Mouse (Mus musculus) limb, embryonic 11.5 days (tissue): ENCODE measurements around the gene B4galnt2. TPM values are rescaled to one million over a fixed set of nuclear protein-coding genes. Genes with fewer than 3 reads are reported as not detected.

Experiments used
- ATAC-seq: fragments of 200-750 bp; cut with Nextera tagmentation; 2 replicates; pipeline ENCODE4 v1.8.0; 2017; ENCODE audit warnings: low read depth; ENCODE audit not compliant: insufficient number of reproducible peaks, low FRiP score, low TSS enrichment
- DNase-seq: peaks from one replicate; pipeline ENCODE4 v3.0.0-alpha.2; 2015; ENCODE audit warnings: low spot score
- H3K27ac ChIP-seq: fragments of 300-500 bp; sonication (generic); replicated peaks from 2 replicates; pipeline ENCODE4 v1.5.1; 2014; ENCODE audit warnings: low read depth, mild to moderate bottlenecking, low read length
- H3K27me3 ChIP-seq: fragments of 300-500 bp; sonication (generic); 2 replicates; pipeline ENCODE4 v1.6.1; 2014; ENCODE audit warnings: mild to moderate bottlenecking, low read length, mixed read lengths; ENCODE audit not compliant: control insufficient read depth, insufficient read depth
- H3K36me3 ChIP-seq: fragments of 300-500 bp; sonication (generic); 2 replicates; pipeline ENCODE4 v1.6.1; 2014; ENCODE audit warnings: mild to moderate bottlenecking, low read length, moderate library complexity, mixed read lengths; ENCODE audit not compliant: control insufficient read depth, insufficient read depth
- H3K4me1 ChIP-seq: fragments of 300-500 bp; sonication (generic); 2 replicates; pipeline ENCODE4 v1.6.1; 2014; ENCODE audit warnings: low read length, mixed read lengths; ENCODE audit not compliant: control insufficient read depth, insufficient read depth
- H3K4me2 ChIP-seq: fragments of 300-500 bp; sonication (generic); 2 replicates; pipeline ENCODE4 v1.6.1; 2014; ENCODE audit warnings: low read depth, mild to moderate bottlenecking, moderate library complexity; ENCODE audit not compliant: severe bottlenecking
- H3K4me3 ChIP-seq: fragments of 300-500 bp; sonication (generic); 2 replicates; pipeline ENCODE4 v1.5.1; 2014; ENCODE audit warnings: low read depth, low read length
- H3K9ac ChIP-seq: fragments of 300-500 bp; sonication (generic); 2 replicates; pipeline ENCODE4 v1.6.1; 2014; ENCODE audit warnings: mild to moderate bottlenecking, low read length
- H3K9me3 ChIP-seq: fragments of 300-500 bp; sonication (generic); 2 replicates; pipeline ENCODE4 v1.6.1; 2016; ENCODE audit warnings: low read length; ENCODE audit not compliant: control insufficient read depth
- WGBS: fragments of 180-500 bp; shearing (Covaris S2); extraction: QIAGEN DNeasy Blood & Tissue Kit; methylation state at CpG from one replicate; pipeline ENCODE4 v1.1.7; 2014; 5-methylcytosine and 5-hydroxymethylcytosine counted together
- polyA plus RNA-seq: library from polyadenylated mRNA; unstranded; fragments of >200 nt; fragmentation: Nextera tagmentation; extraction: Ambion mirVana; gene quantifications from 2 replicates; pipeline ENCODE4 v1.2.1, GENCODE M21; 2014

The B4galnt2 gene
- polyA plus RNA-seq, 1 experiment from 2014 or later = not detected

DNA sequence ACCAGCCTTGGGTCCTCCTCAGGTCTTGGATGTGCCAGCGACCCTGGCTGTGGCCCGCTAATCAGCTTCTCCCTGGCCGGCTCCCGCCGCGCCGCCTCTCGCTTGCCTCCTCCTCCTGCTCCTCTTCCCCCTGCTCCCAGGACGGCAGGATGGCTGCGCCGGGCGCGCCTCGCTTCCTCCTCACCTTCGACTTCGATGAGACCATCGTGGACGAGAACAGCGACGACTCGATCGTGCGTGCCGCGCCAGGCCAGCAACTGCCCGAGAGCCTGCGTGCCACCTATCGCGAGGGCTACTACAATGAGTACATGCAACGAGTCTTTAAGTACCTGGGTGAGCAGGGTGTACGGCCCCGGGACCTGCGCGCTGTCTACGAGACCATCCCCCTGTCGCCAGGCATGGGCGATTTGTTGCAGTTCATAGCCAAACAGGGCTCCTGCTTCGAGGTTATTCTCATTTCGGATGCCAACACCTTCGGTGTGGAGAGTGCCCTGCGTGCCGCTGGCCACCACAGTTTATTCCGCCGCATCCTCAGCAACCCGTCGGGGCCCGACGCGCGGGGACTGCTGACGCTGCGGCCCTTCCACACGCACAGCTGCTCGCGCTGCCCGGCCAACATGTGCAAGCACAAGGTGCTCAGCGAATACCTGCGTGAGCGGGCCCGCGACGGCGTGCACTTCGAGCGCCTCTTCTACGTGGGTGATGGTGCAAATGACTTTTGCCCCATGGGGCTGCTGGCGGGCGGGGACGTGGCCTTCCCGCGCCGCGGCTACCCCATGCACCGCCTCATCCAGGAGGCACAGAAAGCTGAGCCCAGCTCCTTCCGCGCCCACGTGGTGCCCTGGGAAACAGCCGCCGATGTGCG, 84.0 kb downstream of the B4galnt2 start:
- peak overlapping the region; percentile 20 for H3K4me3 ChIP-seq
- WGBS = 4% methylated on average over 78 of the region's 80 CpGs
- peaks cover 91% of the 10 kb centered on the region for H3K27me3 ChIP-seq
- ATAC-seq = no peak
- no peaks in the 10 kb centered on the region for H3K9me3 ChIP-seq
- peaks cover 12% of the 10 kb centered on the region for H3K4me1 ChIP-seq
- peak overlapping the region; percentile 36 for H3K4me2 ChIP-seq
- DNase-seq = peak; percentile 52
- H3K9ac ChIP-seq = no peak overlapping the region; the same call in 1 of the 2 replicates
- H3K27ac ChIP-seq = no peak overlapping the region
- no peaks in the 10 kb centered on the region for H3K36me3 ChIP-seq

DNA sequence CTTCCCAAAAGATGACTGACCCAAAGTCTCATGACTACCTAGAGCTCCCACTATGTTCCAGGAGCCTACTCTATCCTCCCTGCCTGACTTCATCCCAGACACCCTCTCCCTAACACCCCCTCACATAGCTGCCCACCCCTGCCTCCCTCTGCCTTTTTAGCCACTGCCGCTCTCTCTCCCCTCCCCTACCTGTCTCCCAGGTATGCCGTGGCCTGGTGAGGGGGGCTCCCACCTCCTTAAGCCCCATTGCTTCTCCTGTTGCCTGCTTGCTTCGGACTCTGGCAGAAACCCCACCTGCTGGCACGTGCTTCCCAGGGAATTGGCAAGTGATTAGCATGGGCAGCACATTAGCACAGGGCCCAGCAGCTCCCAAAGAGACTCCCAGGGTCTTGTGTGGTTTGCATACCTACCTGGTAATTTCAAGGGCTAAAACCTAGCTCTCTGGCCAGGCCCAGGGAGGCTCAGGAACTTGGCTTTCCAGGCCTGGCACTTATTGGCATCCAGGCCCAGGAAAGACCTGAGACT, 85.1 kb downstream of the B4galnt2 start:
- H3K36me3 ChIP-seq = no peaks in the 10 kb centered on the region
- no peak overlapping the region for H3K4me3 ChIP-seq
- no peaks in the 10 kb centered on the region for H3K9me3 ChIP-seq
- peaks cover 88% of the 10 kb centered on the region for H3K27me3 ChIP-seq
- H3K9ac ChIP-seq = no peak overlapping the region
- no peak overlapping the region for H3K27ac ChIP-seq
- peaks cover 14% of the 10 kb centered on the region for H3K4me1 ChIP-seq
- no peak overlapping the region for H3K4me2 ChIP-seq
- no peak for ATAC-seq
- no peak for DNase-seq
- 21% methylated on average over 4 of the region's 4 CpGs for WGBS

DNA sequence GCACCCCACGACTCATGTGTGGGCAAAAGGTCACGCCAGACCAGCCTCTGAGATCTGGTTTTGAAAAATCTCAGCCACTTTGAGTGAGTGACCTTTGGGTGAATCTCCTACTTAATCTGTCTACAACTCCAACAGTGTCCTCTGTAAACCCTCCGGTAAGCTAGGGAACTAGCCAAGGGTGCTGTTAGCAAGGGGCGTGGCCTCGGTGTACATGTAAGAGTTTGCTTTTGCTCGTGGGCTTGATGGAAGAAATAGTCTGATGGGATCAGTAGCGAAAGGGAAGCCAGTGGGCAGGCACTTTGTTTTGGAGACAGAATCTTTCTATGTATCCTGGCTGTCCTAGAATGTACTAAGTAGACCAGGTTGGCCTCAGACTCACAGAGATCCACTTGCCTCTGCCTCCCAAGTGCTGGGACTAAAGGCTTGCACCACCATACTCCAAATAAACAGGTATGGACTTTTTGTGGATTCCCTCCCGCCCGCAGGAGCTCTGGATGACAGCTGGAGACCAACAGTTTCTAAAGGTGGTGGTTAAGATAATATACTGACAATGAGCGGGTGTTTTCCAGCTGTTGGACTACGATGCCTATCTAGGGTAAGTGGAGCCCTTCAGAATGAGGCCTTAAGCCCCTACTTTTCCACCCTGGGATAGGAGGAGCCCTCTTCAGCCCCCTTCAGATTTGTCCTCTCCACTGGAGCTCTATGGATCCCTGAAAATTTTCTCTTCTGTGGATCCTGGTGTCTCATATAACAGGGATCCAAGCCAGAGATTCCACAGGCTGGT, 86.3 kb downstream of the B4galnt2 start:
- no peak for ATAC-seq
- WGBS = 79% methylated on average over 11 of the region's 11 CpGs

DNA sequence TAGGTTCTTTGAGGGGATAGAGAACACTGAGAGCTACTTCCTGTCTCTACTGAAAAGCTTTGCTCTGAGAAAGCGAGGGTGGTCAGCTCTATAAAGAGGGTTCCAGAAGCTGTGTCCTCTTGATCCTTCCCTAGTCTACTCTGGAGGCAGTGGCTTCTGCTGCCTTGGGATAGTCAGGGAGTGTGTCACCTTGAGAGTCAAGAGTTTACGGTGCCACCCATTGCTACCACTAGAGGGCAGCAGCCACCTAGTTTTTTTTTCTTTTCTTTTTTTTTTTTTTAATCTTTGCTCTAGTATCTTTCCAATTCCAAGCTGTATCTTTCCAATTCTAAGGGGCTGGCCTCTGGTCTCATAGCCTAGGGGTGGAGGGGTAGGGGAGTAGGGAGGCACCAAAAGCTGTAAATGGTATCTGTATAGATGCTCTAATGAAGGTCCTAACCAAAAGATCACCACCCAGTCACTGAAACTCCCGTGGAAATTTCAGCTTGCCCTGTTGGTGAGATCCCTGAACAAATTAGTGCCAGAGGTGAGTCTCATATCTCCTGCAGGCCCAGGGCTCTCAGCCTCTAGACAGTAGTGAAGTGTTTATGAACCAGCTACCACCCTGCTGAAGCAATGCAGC, 87.1 kb downstream of the B4galnt2 start:
- no peak overlapping the region for H3K4me2 ChIP-seq
- H3K9me3 ChIP-seq = no peaks in the 10 kb centered on the region
- no peak overlapping the region for H3K9ac ChIP-seq
- H3K4me3 ChIP-seq = no peak overlapping the region
- peaks cover 6% of the 10 kb centered on the region; the same call in 1 of the 2 replicates for H3K4me1 ChIP-seq
- ATAC-seq (no peak), DNase-seq (peak; percentile 80)
- H3K27ac ChIP-seq = no peak overlapping the region
- no peaks in the 10 kb centered on the region for H3K36me3 ChIP-seq
- H3K27me3 ChIP-seq = peaks cover 73% of the 10 kb centered on the region
- WGBS = 18% methylated on average over 3 of the region's 3 CpGs

More for the DNA sequence above, 86.3 kb downstream of the B4galnt2 start:
- no peak overlapping the region for H3K27ac ChIP-seq
- DNase-seq = no peak
- no peak overlapping the region for H3K4me2 ChIP-seq
- H3K36me3 ChIP-seq = no peaks in the 10 kb centered on the region
- peaks cover 78% of the 10 kb centered on the region for H3K27me3 ChIP-seq
- H3K4me1 ChIP-seq = peaks cover 6% of the 10 kb centered on the region; the same call in 1 of the 2 replicates
- no peak overlapping the region for H3K4me3 ChIP-seq
- no peak overlapping the region for H3K9ac ChIP-seq
- no peaks in the 10 kb centered on the region for H3K9me3 ChIP-seq

DNA sequence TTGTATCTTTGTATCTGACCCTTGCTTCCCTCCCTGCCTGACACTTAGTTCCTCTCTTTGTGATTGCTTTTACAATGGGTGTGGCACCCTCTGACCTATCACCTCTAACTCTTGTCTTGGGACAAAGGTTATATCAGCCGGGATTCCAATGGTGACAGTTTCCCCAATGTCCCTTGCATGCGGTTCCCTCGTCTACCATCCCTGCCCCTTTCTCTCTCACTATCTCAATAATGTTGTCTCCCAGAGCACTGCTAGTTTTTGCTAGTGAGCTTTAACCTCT, 87.6 kb downstream of the B4galnt2 start:
- H3K27ac ChIP-seq = no peak overlapping the region
- ATAC-seq (no peak), DNase-seq (no peak)
- peaks cover 6% of the 10 kb centered on the region; the same call in 1 of the 2 replicates for H3K4me1 ChIP-seq
- WGBS = 29% methylated on average over 3 of the region's 3 CpGs
- no peak overlapping the region for H3K4me2 ChIP-seq
- H3K9ac ChIP-seq = no peak overlapping the region
- no peaks in the 10 kb centered on the region for H3K9me3 ChIP-seq
- H3K36me3 ChIP-seq = no peaks in the 10 kb centered on the region
- peaks cover 68% of the 10 kb centered on the region for H3K27me3 ChIP-seq
- H3K4me3 ChIP-seq = no peak overlapping the region

DNA sequence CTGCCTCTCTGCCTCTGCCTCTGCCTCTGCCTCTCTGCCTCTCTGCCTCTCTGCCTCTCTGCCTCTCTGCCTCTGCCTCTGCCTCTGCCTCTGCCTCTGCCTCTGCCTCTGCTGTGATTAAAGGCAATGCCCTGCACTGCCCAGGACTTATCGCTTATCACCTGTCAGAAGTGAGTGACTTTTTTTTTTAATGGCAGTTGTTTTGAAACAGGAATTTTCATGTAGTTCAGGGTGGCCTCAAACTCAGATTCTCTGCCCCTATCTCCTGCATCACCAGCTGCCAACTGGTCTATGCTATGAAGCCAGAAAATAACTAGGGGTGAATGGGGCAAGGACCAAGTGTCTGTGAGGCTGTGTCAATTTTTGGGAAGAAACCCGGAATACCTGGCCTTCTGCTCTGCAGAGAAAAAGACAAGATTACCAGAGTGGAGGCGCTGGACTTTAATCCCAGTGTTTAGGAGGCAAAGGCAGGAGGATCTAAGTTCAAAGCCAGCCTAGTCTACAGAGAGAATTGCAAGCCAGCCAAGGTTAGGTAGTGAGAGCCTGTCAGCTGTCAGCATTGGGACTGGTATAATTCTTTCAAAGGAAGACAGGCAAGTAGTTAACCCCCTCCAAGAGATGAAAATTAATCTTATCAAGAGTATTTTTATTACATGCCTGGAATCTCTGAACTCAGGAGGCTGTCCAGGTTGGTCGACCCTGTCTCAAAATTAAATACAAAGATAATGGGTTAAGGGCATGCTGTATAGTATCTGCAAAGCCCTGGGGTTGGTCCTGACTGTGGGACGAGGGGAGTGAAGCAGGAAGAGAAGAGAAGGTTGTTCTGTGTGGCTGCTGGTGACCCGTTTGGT, 88.1 kb downstream of the B4galnt2 start:
- H3K27ac ChIP-seq = no peak overlapping the region
- no peak overlapping the region for H3K4me3 ChIP-seq
- H3K9me3 ChIP-seq = no peaks in the 10 kb centered on the region
- H3K9ac ChIP-seq = no peak overlapping the region
- WGBS = 60% methylated on average over 6 of the region's 6 CpGs
- peaks cover 62% of the 10 kb centered on the region for H3K27me3 ChIP-seq
- H3K4me2 ChIP-seq = no peak overlapping the region
- ATAC-seq (no peak), DNase-seq (no peak)
- peaks cover 6% of the 10 kb centered on the region; the same call in 1 of the 2 replicates for H3K4me1 ChIP-seq
- H3K36me3 ChIP-seq = no peaks in the 10 kb centered on the region

DNA sequence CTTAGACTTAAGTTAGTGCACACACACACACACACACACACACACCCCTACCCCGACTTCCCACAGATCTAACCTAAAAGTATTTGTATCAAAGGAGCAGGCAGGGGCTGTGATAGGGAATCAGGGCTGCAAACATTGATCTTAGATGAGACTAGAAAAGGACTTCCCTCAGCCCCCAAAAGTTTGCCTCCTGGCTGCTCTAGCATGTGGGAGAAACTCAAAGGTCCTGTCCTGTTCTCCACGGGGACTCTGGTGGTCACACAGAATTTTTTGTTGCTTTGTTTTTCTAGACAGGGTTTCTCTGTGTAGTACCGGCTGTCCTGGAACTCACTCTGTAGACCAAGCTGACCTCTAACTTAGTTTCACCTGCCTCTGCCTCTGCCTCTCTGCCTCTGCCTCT, 89.1 kb downstream of the B4galnt2 start:
- H3K27ac ChIP-seq = no peak overlapping the region
- H3K27me3 ChIP-seq = peaks cover 53% of the 10 kb centered on the region
- DNase-seq = no peak
- no peak overlapping the region for H3K9ac ChIP-seq
- ATAC-seq = no peak
- no peaks in the 10 kb centered on the region for H3K9me3 ChIP-seq
- WGBS = 69% methylated on average over 3 of the region's 3 CpGs
- no peaks in the 10 kb centered on the region for H3K36me3 ChIP-seq
- no peak overlapping the region for H3K4me3 ChIP-seq
- H3K4me2 ChIP-seq = no peak overlapping the region
- peaks cover 2% of the 10 kb centered on the region; the same call in 1 of the 2 replicates for H3K4me1 ChIP-seq
